Mouse (Mus musculus) spleen, adult 2 months (tissue): ENCODE measurements around the gene Spib. TPM values are rescaled to one million over a fixed set of nuclear protein-coding genes. Genes with fewer than 3 reads are reported as not detected.
A peak's percentile ranks its signal among the peaks of the same experiment; 100 is the strongest.

Experiments
- DNase-seq, 2 experiments: peaks; one replicate each; pipeline versions ENCODE4 v3.0.0 to v3.0.0-alpha.2; 2012 to 2021; ENCODE audit warnings: low spot score in 2 of 2, low read depth in 1 of 2
- H3K27ac ChIP-seq: fragments of 200-500 bp; 2 replicates; pipeline ENCODE4 v1.5.1; 2012; ENCODE audit warnings: low read length, inconsistent platforms; ENCODE audit not compliant: insufficient read depth
- H3K27me3 ChIP-seq: fragments of 200-500 bp; 2 replicates; pipeline ENCODE4 v1.6.1; 2012; ENCODE audit warnings: mild to moderate bottlenecking, moderate library complexity, low read length, inconsistent platforms; ENCODE audit not compliant: control insufficient read depth, insufficient read depth
- H3K36me3 ChIP-seq: fragments of 200-500 bp; 2 replicates; pipeline ENCODE4 v1.6.1; 2012; ENCODE audit warnings: mild to moderate bottlenecking, low read length, inconsistent platforms; ENCODE audit not compliant: control insufficient read depth, insufficient read depth
- H3K4me1 ChIP-seq: fragments of 200-500 bp; 2 replicates; pipeline ENCODE4 v1.6.1; 2011; ENCODE audit warnings: inconsistent platforms; ENCODE audit not compliant: control insufficient read depth, insufficient read depth, insufficient read length
- H3K4me3 ChIP-seq: fragments of 200-500 bp; 2 replicates; pipeline ENCODE4 v1.5.1; 2011; ENCODE audit warnings: mild to moderate bottlenecking, inconsistent platforms; ENCODE audit not compliant: insufficient read depth, insufficient read length; ENCODE audit errors: extremely low read depth
- CTCF ChIP-seq: fragments of 200-500 bp; IDR thresholded peaks from 2 replicates; pipeline ENCODE4 v1.5.1; 2011; ENCODE audit warnings: mild to moderate bottlenecking, inconsistent platforms; ENCODE audit not compliant: insufficient read depth, insufficient read length, insufficient replicate concordance; ENCODE audit errors: extremely low read depth
- POLR2A ChIP-seq: fragments of 200-500 bp; IDR thresholded peaks from 2 replicates; pipeline ENCODE4 v1.6.1; 2011; ENCODE audit warnings: low read depth, low read length, inconsistent platforms
- WGBS: fragments of 180-500 bp; shearing (Covaris S2); methylation state at CpG from one replicate; pipeline ENCODE4 v1.1.7; 2018; 5-methylcytosine and 5-hydroxymethylcytosine counted together
- polyA plus RNA-seq: library from polyadenylated mRNA; depleted of rRNA; stranded (reverse); fragments of >200 nt; gene quantifications from 2 replicates; pipeline ENCODE4 v1.2.3, GENCODE M21; 2012; rRNA removed

Gene Spib
- 285 and 365 TPM in 2 replicates for polyA plus RNA-seq

DNA sequence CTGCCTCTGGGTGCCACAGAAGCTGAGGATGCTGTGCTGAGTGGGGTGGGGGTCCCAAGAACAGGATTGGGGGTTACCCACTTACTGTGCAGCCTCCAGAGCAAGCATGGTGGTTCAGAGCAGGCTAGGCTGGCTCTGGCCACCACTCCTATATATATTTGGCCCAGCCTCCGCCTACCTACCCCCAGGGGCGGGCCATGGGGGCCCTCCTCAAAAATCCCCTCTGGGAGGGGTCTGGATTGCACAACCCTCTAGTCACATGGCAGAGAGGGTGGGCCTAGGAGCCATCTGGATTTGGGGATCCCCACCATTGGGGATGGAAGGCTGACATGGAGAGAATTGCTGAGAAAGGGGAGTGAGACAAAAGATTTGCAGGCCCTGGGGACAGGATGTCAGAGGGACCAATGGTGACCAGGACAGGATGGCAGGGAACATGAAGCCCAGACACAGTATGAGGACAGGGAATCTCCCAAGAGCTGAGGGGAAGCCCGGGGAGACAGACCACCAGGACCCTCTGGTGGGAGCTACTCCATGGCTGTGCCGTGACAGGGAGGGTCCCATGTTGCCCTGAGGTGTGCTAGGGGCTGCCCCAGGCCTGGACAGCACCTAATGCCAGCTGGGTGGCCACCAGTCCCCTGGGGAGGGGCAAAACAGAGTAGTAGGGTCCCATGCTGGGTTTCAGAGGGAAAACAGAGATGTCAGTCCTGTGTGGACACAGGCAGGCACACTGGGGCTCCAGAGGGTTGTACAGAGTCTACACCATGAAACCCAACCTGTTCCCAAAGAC is at the start of gene Spib:
Gene Spib (minus strand): TSS at position 126 of the 787 bp plus-strand sequence.
- 43% methylated on average over 4 of the region's 4 CpGs for WGBS
- TF ChIP-seq CTCF: no peak
- peak; percentile 87 for TF ChIP-seq POLR2A
- Histone ChIP-seq H3K4me3 (peak within 1 kb of the TSS; percentile 64), H3K4me1 (peaks cover 43% of the 10 kb centered on the region; the same call in 1 of the 2 replicates), H3K27me3 (no peaks in the 10 kb centered on the region), H3K36me3 (peaks cover 20% of the 10 kb centered on the region), H3K27ac (peak within 1 kb of the TSS; percentile 96)
- peak in 1 of 2 experiments; percentile 72 for DNase-seq

DNA sequence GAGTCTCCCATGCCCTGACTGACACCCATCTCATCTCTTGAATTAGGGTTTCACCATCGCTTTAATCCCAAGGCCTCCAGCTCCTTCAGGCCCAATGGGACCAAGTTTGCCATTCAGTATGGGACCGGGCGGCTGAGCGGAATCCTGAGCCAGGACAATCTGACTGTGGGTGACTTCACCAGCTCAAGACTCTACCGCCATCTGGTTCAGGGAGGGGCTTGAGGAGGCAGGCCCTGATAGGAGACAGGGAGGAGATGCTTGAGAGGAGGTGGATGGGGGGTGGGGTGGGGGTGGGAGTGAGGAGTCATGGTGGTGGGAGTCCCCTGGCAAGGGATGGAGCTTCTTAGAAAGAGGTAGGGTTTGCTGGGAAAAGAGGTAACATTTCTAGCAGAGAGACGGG is 49.8 kb upstream of the Spib start:
- H3K27me3 ChIP-seq: no peaks in the 10 kb centered on the region
- H3K27ac ChIP-seq: no peak overlapping the region
- H3K4me3 ChIP-seq: no peak overlapping the region
- no peaks in the 10 kb centered on the region for H3K4me1 ChIP-seq
- WGBS: 92% methylated on average over 6 of the region's 6 CpGs
- H3K36me3 ChIP-seq: peaks cover 27% of the 10 kb centered on the region
- no peak for DNase-seq
- TF ChIP-seq CTCF (no peak), POLR2A (no peak)

GRCm38 (mm10) chr7:44576333-44576844 is 44.5 kb upstream of the Spib start:
- 81% methylated on average over 5 of the region's 5 CpGs for WGBS
- peaks cover 5% of the 10 kb centered on the region; the same call in 1 of the 2 replicates for H3K4me1 ChIP-seq
- peaks cover 13% of the 10 kb centered on the region; the same call in 1 of the 2 replicates for H3K36me3 ChIP-seq
- no peak overlapping the region for H3K4me3 ChIP-seq
- H3K27me3 ChIP-seq: no peaks in the 10 kb centered on the region
- TF ChIP-seq POLR2A: no peak
- no peak for TF ChIP-seq CTCF
- DNase-seq: no peak
- no peak overlapping the region for H3K27ac ChIP-seq

GRCm38 (mm10) chr7:44572956-44573484 is 41.1 kb upstream of the Spib start:
- Histone ChIP-seq H3K4me3 (peak overlapping the region; percentile 58), H3K27me3 (no peaks in the 10 kb centered on the region), H3K4me1 (peaks cover 18% of the 10 kb centered on the region; the same call in 1 of the 2 replicates), H3K27ac (peak overlapping the region; percentile 93), H3K36me3 (peaks cover 4% of the 10 kb centered on the region; the same call in 1 of the 2 replicates)
- no peak for TF ChIP-seq POLR2A
- TF ChIP-seq CTCF: no peak
- DNase-seq: no peak
- 29% methylated on average over 5 of the region's 5 CpGs for WGBS

- TF ChIP-seq POLR2A: peak; percentile 95
- no peak for TF ChIP-seq CTCF
- peak within 1 kb of the TSS; percentile 93 for H3K27ac ChIP-seq
- H3K4me1 ChIP-seq: peaks cover 18% of the 10 kb centered on the region; the same call in 1 of the 2 replicates
- H3K36me3 ChIP-seq: peaks cover 2% of the 10 kb centered on the region; the same call in 1 of the 2 replicates
- WGBS: 13% methylated on average over 7 of the region's 7 CpGs
- DNase-seq: peak; percentile 86 to 90
- no peaks in the 10 kb centered on the region for H3K27me3 ChIP-seq
- peak within 1 kb of the TSS; percentile 58 for H3K4me3 ChIP-seq
Measured at GRCm38 (mm10) chr7:44572213-44572701, 40.4 kb upstream of the Spib start, which contains the start of gene Napsa. TSS of gene Napsa (plus strand) at chr7:44572380.

- 60% methylated on average over 4 of the region's 4 CpGs for WGBS
Measured at GRCm38 (mm10) chr7:44571811-44572210, 39.9 kb upstream of the Spib start.

More at GRCm38 (mm10) chr7:44571811-44572210, 39.9 kb upstream of the Spib start:
- H3K4me1 ChIP-seq: peaks cover 18% of the 10 kb centered on the region; the same call in 1 of the 2 replicates
- H3K4me3 ChIP-seq: no peak overlapping the region
- no peak for DNase-seq
- peak overlapping the region; percentile 93 for H3K27ac ChIP-seq
- H3K36me3 ChIP-seq: peaks cover 2% of the 10 kb centered on the region; the same call in 1 of the 2 replicates
- H3K27me3 ChIP-seq: no peaks in the 10 kb centered on the region
- no peak for TF ChIP-seq CTCF
- TF ChIP-seq POLR2A: no peak; the same call in 1 of the 2 replicates
